Mouse (Mus musculus): ENCODE measurements around the gene Olfr1416. TPM values are rescaled to one million over a fixed set of nuclear protein-coding genes. Genes with fewer than 3 reads are reported as not detected.
"Not testable (repeated sequence)": the region's sequence is repeated elsewhere in the genome, so short reads cannot be mapped to it uniquely, and the experiment has no call there.

The Olfr1416 gene
- polyA plus RNA-seq (2015; fragmentation: Nextera tagmentation; extraction: Ambion mirVana): not detected in 2 replicates

GRCm38 (mm10) chr1:92485013-92485412, at the start of gene Olfr1416:
Olfr1416 (minus strand) TSS chr1:92485113.
- no peaks in the 10 kb centered on the region for H3K36me3 ChIP-seq (replicated peaks)
- no peaks in the 10 kb centered on the region for H3K27me3 ChIP-seq (replicated peaks)
- no peaks in the 10 kb centered on the region for H3K4me1 ChIP-seq
- no peak for ATAC-seq (replicated peaks)
- no peak within 1 kb of the TSS for H3K27ac ChIP-seq
- no peak within 1 kb of the TSS for H3K9ac ChIP-seq
- H3K4me2 ChIP-seq: no peak within 1 kb of the TSS
- H3K9me3 ChIP-seq: no peaks in the 10 kb centered on the region; the same call in 1 of the 2 replicates
- no peak within 1 kb of the TSS for H3K4me3 ChIP-seq

GRCm38 (mm10) chr1:92523764-92524163, 38.9 kb upstream of the Olfr1416 start:
- Histone ChIP-seq H3K36me3 (replicated peaks) (no peaks in the 10 kb centered on the region), H3K27ac (no peak overlapping the region), H3K4me3 (no peak overlapping the region), H3K4me2 (no peak overlapping the region), H3K9me3 (no peaks in the 10 kb centered on the region), H3K4me1 (no peaks in the 10 kb centered on the region), H3K27me3 (replicated peaks) (no peaks in the 10 kb centered on the region), H3K9ac (no peak overlapping the region)
- WGBS: 86% methylated on average over 3 of the region's 3 CpGs
- ATAC-seq (replicated peaks): no peak

DNA sequence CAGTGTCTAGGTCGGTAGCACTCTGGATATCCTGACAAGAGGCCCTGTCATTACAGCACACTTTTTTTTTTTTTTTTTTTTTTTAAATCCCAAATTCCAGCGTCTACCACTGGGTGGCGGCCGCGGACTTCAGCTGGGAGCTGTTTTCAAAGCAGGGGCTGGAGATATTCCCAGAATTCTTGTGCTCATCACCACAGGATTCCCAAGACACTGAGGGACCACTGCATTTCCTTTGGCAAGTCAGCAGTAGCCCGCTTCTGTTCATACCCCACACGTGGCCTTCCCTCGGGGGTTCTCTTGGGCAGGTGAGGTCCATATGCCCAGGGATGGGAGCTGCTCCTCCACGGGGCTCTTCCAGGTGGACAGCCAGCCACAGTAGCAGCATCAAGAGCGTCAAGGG, 36.5 kb upstream of the Olfr1416 start:
- no peaks in the 10 kb centered on the region for H3K36me3 ChIP-seq (replicated peaks)
- WGBS: 16% methylated on average over 10 of the region's 10 CpGs
- peak; percentile 60; the same call in 1 of the 2 replicates for ATAC-seq (replicated peaks)
- no peaks in the 10 kb centered on the region for H3K4me1 ChIP-seq
- H3K27me3 ChIP-seq (replicated peaks): no peaks in the 10 kb centered on the region
- H3K4me3 ChIP-seq: no peak overlapping the region
- no peak overlapping the region for H3K27ac ChIP-seq
- no peak overlapping the region for H3K9ac ChIP-seq
- H3K4me2 ChIP-seq: peak overlapping the region; percentile 31; the same call in 1 of the 2 replicates
- no peaks in the 10 kb centered on the region for H3K9me3 ChIP-seq

DNA sequence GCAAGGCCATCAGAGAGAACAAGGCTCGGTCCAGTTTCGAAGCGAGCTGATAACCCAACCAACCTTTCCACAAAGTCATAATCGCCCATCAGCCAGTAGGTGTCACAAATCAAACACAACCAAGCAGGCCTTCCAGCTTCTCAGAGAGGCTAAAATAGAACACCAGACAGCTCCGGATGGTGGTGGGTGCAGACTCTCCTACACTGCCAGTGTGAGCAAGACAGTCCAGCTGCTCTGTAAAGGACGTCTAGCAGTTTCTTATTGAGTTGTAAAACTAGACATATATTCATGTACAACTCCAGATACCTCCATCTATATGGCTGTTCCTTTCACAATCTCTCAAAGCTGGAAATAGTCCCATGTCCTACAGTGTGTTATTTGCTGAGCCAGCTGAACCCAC, 34.1 kb upstream of the Olfr1416 start:
- Histone ChIP-seq H3K36me3 (replicated peaks) (no peaks in the 10 kb centered on the region), H3K9ac (no peak overlapping the region), H3K27ac (no peak overlapping the region), H3K4me1 (no peaks in the 10 kb centered on the region), H3K9me3 (no peaks in the 10 kb centered on the region), H3K4me2 (no peak overlapping the region), H3K4me3 (no peak overlapping the region), H3K27me3 (replicated peaks) (no peaks in the 10 kb centered on the region)
- ATAC-seq (replicated peaks): no peak
- WGBS: 89% methylated on average over 6 of the region's 6 CpGs

DNA sequence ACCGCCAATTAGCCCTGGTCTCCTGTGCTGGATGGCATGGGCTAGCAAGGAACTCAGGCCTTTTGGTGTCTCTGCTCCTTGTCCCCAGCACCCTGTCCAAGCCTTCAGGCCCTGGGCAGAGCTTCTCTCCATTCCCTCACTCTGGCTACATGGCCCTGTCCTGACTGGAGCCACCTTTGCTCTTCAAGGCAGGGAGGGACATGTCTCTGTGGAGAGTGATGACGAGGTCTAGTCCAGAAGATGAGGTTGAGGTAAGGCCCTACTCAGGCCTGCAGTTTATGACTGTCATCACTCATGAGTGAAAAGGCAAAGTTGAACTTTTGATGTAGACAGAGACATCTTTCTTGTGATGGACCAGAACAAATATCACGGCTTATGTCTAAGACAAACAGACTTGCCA, 33.6 kb upstream of the Olfr1416 start, which contains the start of gene Olfr1414:
TSS of gene Olfr1414 (minus strand) at position 101 of the 400 bp plus-strand sequence.
- H3K4me3 ChIP-seq: no peak within 1 kb of the TSS
- H3K9me3 ChIP-seq: no peaks in the 10 kb centered on the region
- no peaks in the 10 kb centered on the region for H3K27me3 ChIP-seq (replicated peaks)
- H3K4me1 ChIP-seq: no peaks in the 10 kb centered on the region
- H3K4me2 ChIP-seq: no peak within 1 kb of the TSS
- H3K27ac ChIP-seq: no peak within 1 kb of the TSS
- 88% methylated on average over 3 of the region's 3 CpGs for WGBS
- no peak for ATAC-seq (replicated peaks)
- no peaks in the 10 kb centered on the region for H3K36me3 ChIP-seq (replicated peaks)
- H3K9ac ChIP-seq: no peak within 1 kb of the TSS

DNA sequence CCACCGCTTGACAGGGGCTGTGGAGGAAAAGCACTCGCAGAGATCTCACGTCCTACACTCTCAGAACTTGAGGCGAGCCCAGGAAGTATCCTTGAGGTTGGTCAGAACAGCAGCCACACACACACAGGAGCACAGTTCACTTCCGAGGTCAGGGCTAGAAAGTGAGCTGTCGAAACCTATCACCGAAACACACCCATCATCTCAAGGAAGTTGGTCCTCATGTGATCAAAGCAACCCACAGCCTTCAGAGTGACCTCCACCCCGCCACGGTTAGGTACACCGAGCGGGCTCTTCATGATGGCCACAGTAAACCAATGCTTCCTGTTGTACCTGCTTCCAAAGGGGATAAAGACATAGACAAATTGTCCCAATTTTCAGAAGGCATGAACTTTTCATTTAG, 30.5 kb upstream of the Olfr1416 start:
- WGBS: 87% methylated on average over 11 of the region's 11 CpGs
- no peak overlapping the region for H3K9ac ChIP-seq

DNA sequence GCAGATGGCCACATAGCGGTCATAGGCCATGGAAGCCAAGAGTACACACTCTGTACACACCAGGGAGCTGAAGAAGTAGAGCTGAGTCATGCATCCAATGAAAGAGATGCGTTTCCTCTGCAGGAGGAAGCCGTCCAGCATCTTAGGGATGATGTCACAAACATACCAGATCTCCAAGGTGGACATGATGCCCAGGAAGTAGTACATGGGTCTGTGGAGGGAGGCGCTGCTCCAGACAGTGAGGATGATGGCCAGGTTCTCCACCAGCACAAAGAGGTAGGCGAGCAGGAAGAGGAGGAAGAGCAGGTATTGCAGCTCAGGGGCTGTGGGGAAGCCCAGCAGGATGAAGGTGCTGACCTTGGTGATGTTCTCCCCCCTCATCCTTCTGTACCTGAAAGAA, 26.7 kb upstream of the Olfr1416 start:
- not testable (repeated sequence) for ATAC-seq (replicated peaks); H3K4me3 ChIP-seq; H3K9me3 ChIP-seq; H3K36me3 ChIP-seq (replicated peaks); H3K27ac ChIP-seq; H3K4me1 ChIP-seq; H3K9ac ChIP-seq; H3K4me2 ChIP-seq; H3K27me3 ChIP-seq (replicated peaks)
- 90% methylated on average over 5 of the region's 5 CpGs for WGBS

More for the DNA sequence above, 30.5 kb upstream of the Olfr1416 start:
- Histone ChIP-seq H3K4me1 (no peaks in the 10 kb centered on the region), H3K27me3 (replicated peaks) (no peaks in the 10 kb centered on the region), H3K4me2 (no peak overlapping the region), H3K4me3 (no peak overlapping the region), H3K27ac (no peak overlapping the region), H3K36me3 (replicated peaks) (no peaks in the 10 kb centered on the region), H3K9me3 (no peaks in the 10 kb centered on the region)
- ATAC-seq (replicated peaks): no peak

GRCm38 (mm10) chr1:92496001-92496400, 11.1 kb upstream of the Olfr1416 start, which contains the start of gene Olfr1415:
Olfr1415 (minus strand) TSS chr1:92496101.
- 89% methylated on average over 2 of the region's 2 CpGs for WGBS
- H3K9ac ChIP-seq: no peak within 1 kb of the TSS
- H3K4me3 ChIP-seq: no peak within 1 kb of the TSS
- H3K4me1 ChIP-seq: no peaks in the 10 kb centered on the region
- H3K27me3 ChIP-seq (replicated peaks): no peaks in the 10 kb centered on the region
- H3K36me3 ChIP-seq (replicated peaks): no peaks in the 10 kb centered on the region
- no peak within 1 kb of the TSS for H3K27ac ChIP-seq
- no peak within 1 kb of the TSS for H3K4me2 ChIP-seq
- no peak for ATAC-seq (replicated peaks)
- H3K9me3 ChIP-seq: no peaks in the 10 kb centered on the region

GRCm38 (mm10) chr1:92474066-92474578, 10.8 kb downstream of the Olfr1416 start:
- ATAC-seq (replicated peaks): no peak; the same call in none of the 2 replicates
- peak overlapping the region; percentile 53; the same call in 1 of the 2 replicates for H3K27ac ChIP-seq

GRCm38 (mm10) chr1:92473165-92474041, 11.5 kb downstream of the Olfr1416 start, which contains the start of gene Ndufa10:
Ndufa10 (minus strand) TSS chr1:92473860.
- under 1% methylated on average over 67 of the region's 67 CpGs for WGBS

More at GRCm38 (mm10) chr1:92474066-92474578, 10.8 kb downstream of the Olfr1416 start:
- H3K27me3 ChIP-seq (replicated peaks): 0 out of 2 replicates have a peak, but pooled peaks cover 5% of the 10 kb centered on the region
- H3K9ac ChIP-seq: peak overlapping the region; percentile 90
- H3K36me3 ChIP-seq (replicated peaks): peaks cover 12% of the 10 kb centered on the region; the same call in 1 of the 2 replicates
- H3K4me2 ChIP-seq: peak overlapping the region; percentile 90
- peaks cover 17% of the 10 kb centered on the region for H3K4me1 ChIP-seq
- WGBS: 4% methylated on average over 10 of the region's 10 CpGs
- peak overlapping the region; percentile 88 for H3K4me3 ChIP-seq
- H3K9me3 ChIP-seq: no peaks in the 10 kb centered on the region

GRCm38 (mm10) chr1:92468891-92469290, 16.0 kb downstream of the Olfr1416 start:
- H3K4me3 ChIP-seq: no peak overlapping the region
- peaks cover 12% of the 10 kb centered on the region for H3K4me1 ChIP-seq
- no peaks in the 10 kb centered on the region for H3K9me3 ChIP-seq
- 92% methylated on average over 4 of the region's 4 CpGs for WGBS
- ATAC-seq (replicated peaks): no peak
- H3K4me2 ChIP-seq: no peak overlapping the region
- H3K27me3 ChIP-seq (replicated peaks): no peaks in the 10 kb centered on the region
- H3K36me3 ChIP-seq (replicated peaks): peaks cover 44% of the 10 kb centered on the region
- H3K9ac ChIP-seq: no peak overlapping the region
- H3K27ac ChIP-seq: no peak overlapping the region

More at GRCm38 (mm10) chr1:92473165-92474041, 11.5 kb downstream of the Olfr1416 start, which contains the start of gene Ndufa10:
- Histone ChIP-seq H3K4me3 (peak within 1 kb of the TSS; percentile 88), H3K36me3 (replicated peaks) (peaks cover 13% of the 10 kb centered on the region; the same call in 1 of the 2 replicates), H3K9me3 (no peaks in the 10 kb centered on the region), H3K9ac (peak within 1 kb of the TSS; percentile 90), H3K27ac (peak within 1 kb of the TSS; percentile 79), H3K27me3 (replicated peaks) (0 out of 2 replicates have a peak, but pooled peaks cover 3% of the 10 kb centered on the region), H3K4me1 (peaks cover 17% of the 10 kb centered on the region), H3K4me2 (peak within 1 kb of the TSS; percentile 90)
- ATAC-seq (replicated peaks): peak; percentile 93

GRCm38 (mm10) chr1:92458416-92458815, 26.5 kb downstream of the Olfr1416 start:
- H3K9ac ChIP-seq: no peak overlapping the region
- no peaks in the 10 kb centered on the region for H3K4me1 ChIP-seq
- H3K4me3 ChIP-seq: no peak overlapping the region
- no peaks in the 10 kb centered on the region for H3K9me3 ChIP-seq
- no peak overlapping the region for H3K4me2 ChIP-seq
- no peak overlapping the region for H3K27ac ChIP-seq
- H3K36me3 ChIP-seq (replicated peaks): peaks cover 66% of the 10 kb centered on the region
- no peak for ATAC-seq (replicated peaks)
- 93% methylated on average over 6 of the region's 6 CpGs for WGBS
- no peaks in the 10 kb centered on the region for H3K27me3 ChIP-seq (replicated peaks)
